Mouse (Mus musculus) liver, adult 2 months (tissue): Measurements from ENCODE around the gene Mrpl41.

ENCODE experiments used
- CTCF ChIP-seq: fragments of 200-500 bp; IDR thresholded peaks from 2 replicates; pipeline ENCODE4 v1.5.1; 2011; ENCODE audit warnings: low read depth, low read length, control low read depth
- POLR2A ChIP-seq: fragments of 200-500 bp; IDR thresholded peaks from 2 replicates; pipeline ENCODE4 v1.6.1; 2011; ENCODE audit warnings: low read length, control low read depth; ENCODE audit not compliant: insufficient read depth; ENCODE audit errors: extremely low read depth

GRCm38 (mm10) chr2:24929593-24929992, 45.3 kb downstream of the Mrpl41 start:
- no peak for TF ChIP-seq CTCF
- TF ChIP-seq POLR2A, result no peak
